Mouse (Mus musculus) testis, adult 2 months (tissue): ENCODE results near the gene Cnksr1.

Experiments used
- CTCF ChIP-seq: fragments of 200-500 bp; IDR thresholded peaks from 2 replicates; pipeline ENCODE4 v1.5.1; 2012; ENCODE audit warnings: low read depth, mild to moderate bottlenecking, inconsistent platforms, low read length, moderate library complexity; ENCODE audit not compliant: control insufficient read depth, insufficient read depth, insufficient replicate concordance
- POLR2A ChIP-seq: fragments of 200-500 bp; IDR thresholded peaks from 2 replicates; pipeline ENCODE4 v1.6.1; 2012; ENCODE audit warnings: low read depth, mild to moderate bottlenecking, inconsistent platforms, low read length, moderate library complexity; ENCODE audit not compliant: control insufficient read depth

GRCm38 (mm10) chr4:134287575-134288025 is 49.4 kb upstream of the Cnksr1 start, which contains the start of gene Pdik1l:
- TF ChIP-seq CTCF (no peak), POLR2A (no peak; the same call in 1 of the 2 replicates)
